Mouse (Mus musculus): ENCODE measurements around the gene Aprt. TPM values are rescaled to one million over a fixed set of nuclear protein-coding genes. Genes with fewer than 3 reads are reported as not detected.

Aprt gene
- total and polyA plus RNA-seq, 3 experiments = 516 to 561 (median 524) TPM

DNA sequence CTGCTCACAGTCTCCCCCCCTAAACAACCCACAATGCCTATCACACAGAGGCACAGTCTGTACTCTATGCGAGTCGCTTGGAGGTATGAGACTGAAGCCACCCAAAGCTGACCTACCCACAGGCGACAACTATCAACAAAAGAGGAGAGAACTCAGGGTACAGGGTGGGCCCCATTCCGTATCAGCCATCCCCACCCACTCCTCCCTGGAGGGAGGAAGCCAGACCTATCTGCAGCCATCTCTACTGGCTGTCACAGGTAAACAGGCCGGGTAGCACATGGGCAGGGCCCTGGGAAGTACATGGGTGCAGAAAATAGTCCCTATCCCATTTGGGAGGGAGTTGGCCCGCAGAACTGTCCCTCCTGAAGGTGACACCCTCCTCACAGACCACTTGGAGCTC, 51.7 kb downstream of the Aprt start:
- Histone ChIP-seq H3K36me3 (replicated peaks in 1 of 2; ENCODE audit: control insufficient read depth in 1 of 2, insufficient read depth in 1 of 2, low read length in 1 of 2) (peaks cover 2 to 75% of the 10 kb centered on the region in 2 experiments), H3K9ac (ENCODE audit: insufficient read depth, low read depth) (no peak overlapping the region), H3K9me3 (replicated peaks; ENCODE audit: low read length) (peaks cover 5% of the 10 kb centered on the region), H3K27me3 (replicated peaks) (no peaks in the 10 kb centered on the region), H3K27ac (ENCODE audit: insufficient read depth, low read depth) (no peak overlapping the region), H3K79me2 (replicated peaks; ENCODE audit: control insufficient read depth, extremely low read depth, insufficient read depth, poor library complexity, severe bottlenecking) (no peaks in the 10 kb centered on the region), H3K4me2 (ENCODE audit: insufficient read depth, low read depth, poor library complexity, severe bottlenecking) (no peak overlapping the region), H3K4me3 (replicated peaks in 1 of 3; ENCODE audit: low read depth in 2 of 3, low read length in 2 of 3, poor library complexity in 1 of 3) (no peak overlapping the region), H3K4me1 (ENCODE audit: control insufficient read depth in 1 of 2, insufficient read depth in 2 of 2) (peaks cover 9 to 41% of the 10 kb centered on the region in 2 experiments)
- dilution Hi-C loops (cut with MboI; ENCODE audit: extremely low pct_ligation_motif_present, extremely low pct_unique_long_range_greater_than_20kb, low sequenced_read_pairs) (no loop called here), in situ Hi-C loops (cut with MboI; ENCODE audit: low pct_ligation_motif_present, low pct_unique_long_range_greater_than_20kb, low sequenced_read_pairs) (no loop called here)
- TF ChIP-seq RCOR1 (conservative IDR thresholded peaks at IDR 0.05; ENCODE audit: low read depth, low read length) (no peak), BHLHE40 (IDR thresholded peaks at IDR 0.05; ENCODE audit: low read depth, low read length) (no peak), NRF1 (IDR thresholded peaks at IDR 0.05; ENCODE audit: low read depth, low read length) (no peak), TCF12 (IDR thresholded peaks at IDR 0.05; ENCODE audit: low read depth, low read length) (no peak), POLR2A (IDR thresholded peaks at IDR 0.05; ENCODE audit: low read depth, low read length) (no peak)
- DNase-seq (ENCODE audit: extremely low read depth) = no peak

Other genes with a start within 250 kb of the Aprt start
- gene Trhr2, start 216.2 kb downstream of the Aprt start, total RNA-seq (2012; rRNA removed) = 0.25 and 0.46 TPM in 2 replicates
- not detected in 2 replicates for gene Trhr2, start 216.2 kb downstream of the Aprt start, total RNA-seq (2014; rRNA removed)
- 0.42 and 0.51 TPM in 2 replicates for gene Trhr2, start 216.2 kb downstream of the Aprt start, polyA plus RNA-seq (2012; ENCODE audit: insufficient read length, low read depth)
- gene Zc3h18, start 200.3 kb downstream of the Aprt start, total RNA-seq (2012; rRNA removed) = 58.5 and 66.0 TPM in 2 replicates
- gene Zc3h18, start 200.3 kb downstream of the Aprt start, total RNA-seq (2014; rRNA removed) = 34.6 and 36.3 TPM in 2 replicates
- 81.6 and 83.0 TPM in 2 replicates for gene Zc3h18, start 200.3 kb downstream of the Aprt start, polyA plus RNA-seq (2012; ENCODE audit: insufficient read length, low read depth)
- 0.21 TPM in 1 of 2 replicates, not detected in the other for gene Il17c, start 154.9 kb downstream of the Aprt start, total RNA-seq (2012; rRNA removed)
- not detected in 2 replicates for gene Il17c, start 154.9 kb downstream of the Aprt start, total RNA-seq (2014; rRNA removed)
- gene Il17c, start 154.9 kb downstream of the Aprt start, polyA plus RNA-seq (2012; ENCODE audit: insufficient read length, low read depth) = 0.33 TPM in 1 of 2 replicates, not detected in the other
- gene Cyba, start 144.0 kb downstream of the Aprt start, total RNA-seq (2012; rRNA removed) = 978 and 1,119 TPM in 2 replicates
- gene Cyba, start 144.0 kb downstream of the Aprt start, total RNA-seq (2014; rRNA removed) = 450 and 466 TPM in 2 replicates
- 848 and 1,050 TPM in 2 replicates for gene Cyba, start 144.0 kb downstream of the Aprt start, polyA plus RNA-seq (2012; ENCODE audit: insufficient read length, low read depth)
- gene Mvd, start 133.5 kb downstream of the Aprt start, total RNA-seq (2012; rRNA removed) = 42.5 and 54.0 TPM in 2 replicates
- 56.2 and 80.3 TPM in 2 replicates for gene Mvd, start 133.5 kb downstream of the Aprt start, total RNA-seq (2014; rRNA removed)
- gene Mvd, start 133.5 kb downstream of the Aprt start, polyA plus RNA-seq (2012; ENCODE audit: insufficient read length, low read depth) = 47.3 and 50.3 TPM in 2 replicates
- gene Snai3, start 116.2 kb downstream of the Aprt start, total RNA-seq (2012; rRNA removed) = 0.47 and 1.0 TPM in 2 replicates
- 0.28 and 0.44 TPM in 2 replicates for gene Snai3, start 116.2 kb downstream of the Aprt start, total RNA-seq (2014; rRNA removed)
- 0.19 and 0.49 TPM in 2 replicates for gene Snai3, start 116.2 kb downstream of the Aprt start, polyA plus RNA-seq (2012; ENCODE audit: insufficient read length, low read depth)
- gene Rnf166, start 100.8 kb downstream of the Aprt start, total RNA-seq (2012; rRNA removed) = 8.5 and 9.1 TPM in 2 replicates
- 6.5 and 7.7 TPM in 2 replicates for gene Rnf166, start 100.8 kb downstream of the Aprt start, total RNA-seq (2014; rRNA removed)
- 12.9 and 13.0 TPM in 2 replicates for gene Rnf166, start 100.8 kb downstream of the Aprt start, polyA plus RNA-seq (2012; ENCODE audit: insufficient read length, low read depth)
- gene Ctu2, start 100.8 kb downstream of the Aprt start, total RNA-seq (2012; rRNA removed) = 40.4 and 55.7 TPM in 2 replicates
- 23.8 and 27.9 TPM in 2 replicates for gene Ctu2, start 100.8 kb downstream of the Aprt start, total RNA-seq (2014; rRNA removed)
- gene Ctu2, start 100.8 kb downstream of the Aprt start, polyA plus RNA-seq (2012; ENCODE audit: insufficient read length, low read depth) = 63.1 and 80.6 TPM in 2 replicates
- 52.1 and 59.7 TPM in 2 replicates for gene Piezo1, start 25.6 kb downstream of the Aprt start, total RNA-seq (2012; rRNA removed)
- gene Piezo1, start 25.6 kb downstream of the Aprt start, total RNA-seq (2014; rRNA removed) = 15.1 and 21.1 TPM in 2 replicates
- gene Piezo1, start 25.6 kb downstream of the Aprt start, polyA plus RNA-seq (2012; ENCODE audit: insufficient read length, low read depth) = 26.5 and 41.6 TPM in 2 replicates
- 50.0 and 53.7 TPM in 2 replicates for gene Cdt1, start 8.9 kb downstream of the Aprt start, total RNA-seq (2012; rRNA removed)
- 46.0 and 54.2 TPM in 2 replicates for gene Cdt1, start 8.9 kb downstream of the Aprt start, total RNA-seq (2014; rRNA removed)
- gene Cdt1, start 8.9 kb downstream of the Aprt start, polyA plus RNA-seq (2012; ENCODE audit: insufficient read length, low read depth) = 57.6 and 67.3 TPM in 2 replicates
- 19.8 and 25.6 TPM in 2 replicates for gene Galns, start 34.6 kb upstream of the Aprt start, total RNA-seq (2012; rRNA removed)
- gene Galns, start 34.6 kb upstream of the Aprt start, total RNA-seq (2014; rRNA removed) = 13.2 and 16.4 TPM in 2 replicates
- gene Galns, start 34.6 kb upstream of the Aprt start, polyA plus RNA-seq (2012; ENCODE audit: insufficient read length, low read depth) = 23.5 and 25.6 TPM in 2 replicates
- gene Trappc2l, start 34.7 kb upstream of the Aprt start, total RNA-seq (2012; rRNA removed) = 64.2 and 67.0 TPM in 2 replicates
- 10.1 and 15.7 TPM in 2 replicates for gene Trappc2l, start 34.7 kb upstream of the Aprt start, total RNA-seq (2014; rRNA removed)
- gene Trappc2l, start 34.7 kb upstream of the Aprt start, polyA plus RNA-seq (2012; ENCODE audit: insufficient read length, low read depth) = 36.0 and 38.8 TPM in 2 replicates
- gene Pabpn1l, start 45.8 kb upstream of the Aprt start, total RNA-seq (2012; rRNA removed) = not detected in 2 replicates
- gene Pabpn1l, start 45.8 kb upstream of the Aprt start, total RNA-seq (2014; rRNA removed) = not detected in 2 replicates
- not detected in 2 replicates for gene Pabpn1l, start 45.8 kb upstream of the Aprt start, polyA plus RNA-seq (2012; ENCODE audit: insufficient read length, low read depth)
- 2.1 and 3.4 TPM in 2 replicates for gene Cbfa2t3, start 122.2 kb upstream of the Aprt start, total RNA-seq (2012; rRNA removed)
- gene Cbfa2t3, start 122.2 kb upstream of the Aprt start, total RNA-seq (2014; rRNA removed) = 0.43 and 0.47 TPM in 2 replicates
- gene Cbfa2t3, start 122.2 kb upstream of the Aprt start, polyA plus RNA-seq (2012; ENCODE audit: insufficient read length, low read depth) = 16.5 and 22.6 TPM in 2 replicates
- gene Acsf3, start 198.6 kb upstream of the Aprt start, total RNA-seq (2012; rRNA removed) = 8.8 and 9.0 TPM in 2 replicates
- gene Acsf3, start 198.6 kb upstream of the Aprt start, total RNA-seq (2014; rRNA removed) = 2.0 and 2.2 TPM in 2 replicates
- 10.4 and 12.7 TPM in 2 replicates for gene Acsf3, start 198.6 kb upstream of the Aprt start, polyA plus RNA-seq (2012; ENCODE audit: insufficient read length, low read depth)

Data from CH12.LX (cell line).